Mouse (Mus musculus) olfactory bulb, adult 2 months (tissue): ENCODE measurements around the gene Grap2. TPM values are rescaled to one million over a fixed set of nuclear protein-coding genes. Genes with fewer than 3 reads are reported as not detected.

Experiments
- H3K27ac ChIP-seq: fragments of 200-500 bp; 2 replicates; pipeline ENCODE4 v1.5.1; 2012; ENCODE audit warnings: low read depth, low read length; ENCODE audit not compliant: insufficient read depth
- H3K4me1 ChIP-seq: fragments of 200-500 bp; 2 replicates; pipeline ENCODE4 v1.6.1; 2012; ENCODE audit warnings: low read length; ENCODE audit not compliant: control insufficient read depth, insufficient read depth
- H3K4me3 ChIP-seq: fragments of 200-500 bp; 2 replicates; pipeline ENCODE4 v1.5.1; 2012; ENCODE audit warnings: mild to moderate bottlenecking, low read depth, low read length, moderate library complexity; ENCODE audit not compliant: insufficient read depth
- CTCF ChIP-seq: fragments of 200-500 bp; IDR thresholded peaks from 2 replicates; pipeline ENCODE4 v1.5.1; 2012; ENCODE audit warnings: low read depth, mild to moderate bottlenecking, low read length, moderate library complexity; ENCODE audit not compliant: insufficient read depth
- POLR2A ChIP-seq: fragments of 200-500 bp; IDR thresholded peaks from 2 replicates; pipeline ENCODE4 v1.6.1; 2012; ENCODE audit warnings: mild to moderate bottlenecking, low read depth, low read length, moderate library complexity; ENCODE audit not compliant: insufficient read depth
- WGBS: fragments of 180-500 bp; shearing (Covaris S2); methylation state at CpG from one replicate; pipeline ENCODE4 v1.1.7; 2018; 5-methylcytosine and 5-hydroxymethylcytosine counted together
- polyA plus RNA-seq: library from polyadenylated mRNA; stranded (reverse); fragments of >200 nt; gene quantifications from 2 replicates; pipeline ENCODE4 v1.2.4, GENCODE M21; 2012; ENCODE audit warnings: low replicate concordance; ENCODE audit not compliant: missing spikeins, insufficient read depth, insufficient read length

The Grap2 gene
- polyA plus RNA-seq, 1 experiment, result not detected

- TF ChIP-seq POLR2A, result no peak
- no peak for TF ChIP-seq CTCF
- Histone ChIP-seq H3K4me3 (no peak overlapping the region), H3K4me1 (peaks cover 16% of the 10 kb centered on the region), H3K27ac (no peak overlapping the region)
- WGBS, result 72% methylated on average over 8 of the region's 8 CpGs
These were observed 48.0 kb downstream of the Grap2 start for GRCm38 (mm10) chr15:80620371-80620770.

- 77% methylated on average over 8 of the region's 8 CpGs for WGBS
These were observed 50.9 kb downstream of the Grap2 start for GRCm38 (mm10) chr15:80623171-80623837.

GRCm38 (mm10) chr15:80626472-80626871, 54.1 kb downstream of the Grap2 start:
- 77% methylated on average over 6 of the region's 6 CpGs for whole genome bisulfite sequencing
- no peak for TF ChIP-seq POLR2A
- no peak for TF ChIP-seq CTCF
- Histone ChIP-seq H3K4me1 (peaks cover 6% of the 10 kb centered on the region), H3K27ac (no peak overlapping the region), H3K4me3 (no peak overlapping the region)

More at GRCm38 (mm10) chr15:80623171-80623837, 50.9 kb downstream of the Grap2 start:
- H3K4me1 ChIP-seq, result peaks cover 6% of the 10 kb centered on the region
- TF ChIP-seq POLR2A, result no peak
- TF ChIP-seq CTCF, result no peak
- no peak overlapping the region for H3K4me3 ChIP-seq
- no peak overlapping the region for H3K27ac ChIP-seq

- TF ChIP-seq POLR2A, result no peak
- TF ChIP-seq CTCF, result no peak
- 66% methylated on average over 7 of the region's 7 CpGs for WGBS
- H3K27ac ChIP-seq, result peak overlapping the region; percentile 50; the same call in 1 of the 2 replicates
- peaks cover 19% of the 10 kb centered on the region for H3K4me1 ChIP-seq
- H3K4me3 ChIP-seq, result no peak overlapping the region
These were observed 57.8 kb downstream of the Grap2 start for GRCm38 (mm10) chr15:80630147-80630546.

- Histone ChIP-seq H3K27ac (peak overlapping the region; percentile 50; the same call in 1 of the 2 replicates), H3K4me3 (no peak overlapping the region), H3K4me1 (peaks cover 23% of the 10 kb centered on the region)
- 37% methylated on average over 14 of the region's 14 CpGs for WGBS
- no peak for TF ChIP-seq CTCF
These were observed 58.3 kb downstream of the Grap2 start for GRCm38 (mm10) chr15:80630711-80631110.

GRCm38 (mm10) chr15:80631311-80631710, 58.9 kb downstream of the Grap2 start:
- Histone ChIP-seq H3K4me3 (no peak overlapping the region), H3K4me1 (peaks cover 26% of the 10 kb centered on the region), H3K27ac (no peak overlapping the region)
- WGBS, result 90% methylated on average over 2 of the region's 2 CpGs
- no peak for TF ChIP-seq CTCF

GRCm38 (mm10) chr15:80632280-80632893, 60.0 kb downstream of the Grap2 start:
- Histone ChIP-seq H3K27ac (peak overlapping the region; percentile 79), H3K4me3 (no peak overlapping the region), H3K4me1 (peaks cover 32% of the 10 kb centered on the region)
- whole genome bisulfite sequencing, result 49% methylated on average over 13 of the region's 13 CpGs
- no peak for TF ChIP-seq POLR2A
- no peak for TF ChIP-seq CTCF

GRCm38 (mm10) chr15:80634391-80635193, 62.2 kb downstream of the Grap2 start:
- no peak overlapping the region for H3K27ac ChIP-seq
- H3K4me1 ChIP-seq, result peaks cover 35% of the 10 kb centered on the region
- WGBS, result 41% methylated on average over 11 of the region's 11 CpGs
- no peak for TF ChIP-seq CTCF
- TF ChIP-seq POLR2A, result no peak
- H3K4me3 ChIP-seq, result no peak overlapping the region
